Mouse (Mus musculus): Measurements from ENCODE around the gene Rap1gds1.

- TF ChIP-seq EP300 (optimal IDR thresholded peaks at IDR 0.05) = no peak
- no peak for TF ChIP-seq CTCF (IDR thresholded peaks at IDR 0.05; ENCODE audit: low read depth)
Measured at GRCm38 (mm10) chr3:139111877-139112276, 36.9 kb upstream of the Rap1gds1 start.

Measured in stomach, postnatal 0 days (tissue).